Mouse (Mus musculus) layer of hippocampus, postnatal 14 days (tissue): ENCODE results near the gene Filip1. TPM values are rescaled to one million over a fixed set of nuclear protein-coding genes. Genes with fewer than 3 reads are reported as not detected.
A peak's percentile ranks its signal among the peaks of the same experiment; 100 is the strongest.

Experiments used
- DNase-seq, 2 experiments: peaks; one replicate each; pipeline ENCODE4 v3.0.0; 2021 to 2022; ENCODE audit warnings: low spot score in 2 of 2, mixed read lengths in 1 of 2
- total RNA-seq, 2 experiments: library from RNA; stranded (reverse); gene quantifications; 2 replicates each; pipeline ENCODE4 v1.2.3; 2021

Filip1 gene
- total RNA-seq, 2 experiments from 2014 or later, result 13.6 to 15.5 TPM

- DNase-seq, result no peak
Observed at GRCm38 (mm10) chr9:79829842-79830800, 182.5 kb downstream of the Filip1 start.

- no peak for DNase-seq
Observed at GRCm38 (mm10) chr9:79827072-79827471, 185.6 kb downstream of the Filip1 start.

- DNase-seq, result no peak
Observed at GRCm38 (mm10) chr9:79825526-79825925, 187.1 kb downstream of the Filip1 start.

- DNase-seq, result no peak
Observed at GRCm38 (mm10) chr9:79823856-79824255, 188.8 kb downstream of the Filip1 start.

- no peak for DNase-seq
Observed at GRCm38 (mm10) chr9:79823438-79823837, 189.2 kb downstream of the Filip1 start.

GRCm38 (mm10) chr9:79816464-79816863, 196.2 kb downstream of the Filip1 start:
- DNase-seq, result no peak

- no peak for DNase-seq
Observed at GRCm38 (mm10) chr9:79816013-79816412, 196.6 kb downstream of the Filip1 start.

- no peak for DNase-seq
Observed at GRCm38 (mm10) chr9:79814592-79814991, 198.1 kb downstream of the Filip1 start.

- no peak for DNase-seq
Observed at GRCm38 (mm10) chr9:79810969-79811902, 201.4 kb downstream of the Filip1 start.

GRCm38 (mm10) chr9:79810534-79810933, 202.1 kb downstream of the Filip1 start:
- no peak for DNase-seq

- DNase-seq, result no peak
Observed at GRCm38 (mm10) chr9:79809411-79809810, 203.2 kb downstream of the Filip1 start.

GRCm38 (mm10) chr9:79807178-79807577, 205.5 kb downstream of the Filip1 start:
- DNase-seq, result no peak

- peak in 1 of 2 experiments; percentile 68 for DNase-seq
Observed at GRCm38 (mm10) chr9:79806317-79807075, 206.2 kb downstream of the Filip1 start.

- DNase-seq, result no peak
Observed at GRCm38 (mm10) chr9:79805426-79805825, 207.2 kb downstream of the Filip1 start.

- DNase-seq, result no peak
Observed at GRCm38 (mm10) chr9:79796461-79797135, 216.1 kb downstream of the Filip1 start.

GRCm38 (mm10) chr9:79795076-79795475, 217.6 kb downstream of the Filip1 start:
- DNase-seq, result no peak

GRCm38 (mm10) chr9:79792841-79793835, 219.5 kb downstream of the Filip1 start, which contains the start of gene Tmem30a:
Tmem30a (minus strand) TSS chr9:79793507.
- DNase-seq, result peak; percentile 92 to 97

- peak; percentile 52 to 83 for DNase-seq
Observed at GRCm38 (mm10) chr9:79785794-79786085, 226.9 kb downstream of the Filip1 start.
